Mouse (Mus musculus) CH12F3 (cell line): Measurements from ENCODE around the gene Tepp.

Experiments used
- in situ Hi-C: fragments of 300-500 bp; cut with MboI; formaldehyde crosslinking; loops from 2 replicates; pipeline ENCODE4 v1.14.3; 2020; ENCODE audit warnings: low sequenced_read_pairs

The Tepp gene

DNA sequence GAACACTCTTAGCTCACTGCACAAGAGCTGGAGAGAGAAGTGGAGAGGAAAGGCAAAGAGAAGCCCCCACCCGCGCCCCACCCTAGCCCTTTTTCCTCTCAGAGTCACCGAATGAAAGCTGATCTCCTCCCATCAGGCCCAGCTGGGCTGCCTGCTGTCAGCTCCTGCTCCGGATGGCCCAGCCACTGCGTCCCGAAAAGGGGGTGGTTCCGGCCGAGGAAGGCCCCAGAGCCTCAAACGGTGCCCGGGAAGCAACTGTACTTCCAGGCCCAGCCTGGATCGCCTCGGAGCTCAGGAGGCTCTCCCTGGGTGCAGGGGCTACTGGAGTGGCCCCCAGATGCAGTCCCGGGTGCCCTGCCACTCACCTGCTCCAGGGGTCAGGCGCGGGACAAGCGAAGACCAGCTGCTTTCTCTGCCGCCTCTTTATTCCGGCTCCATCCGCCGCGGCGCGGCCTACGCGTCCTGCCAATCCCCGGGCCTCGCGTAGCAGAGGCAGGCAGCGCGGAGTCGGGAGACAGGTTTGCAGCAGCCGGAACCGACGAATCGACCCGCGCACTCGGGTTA lies 20.9 kb downstream of the Tepp start:
- in situ Hi-C loops = no loop called here

- in situ Hi-C loops = no loop called here
These were observed 21.5 kb downstream of the Tepp start, which contains the start of the genes Zfp319 and Usb1 for GRCm38 (mm10) chr8:95331720-95332436. TSS of gene Zfp319 (minus strand) at chr8:95331950. TSS of gene Usb1 (plus strand) at chr8:95332284.

GRCm38 (mm10) chr8:95332437-95333199 lies 22.3 kb downstream of the Tepp start:
- in situ Hi-C loops = no loop called here

DNA sequence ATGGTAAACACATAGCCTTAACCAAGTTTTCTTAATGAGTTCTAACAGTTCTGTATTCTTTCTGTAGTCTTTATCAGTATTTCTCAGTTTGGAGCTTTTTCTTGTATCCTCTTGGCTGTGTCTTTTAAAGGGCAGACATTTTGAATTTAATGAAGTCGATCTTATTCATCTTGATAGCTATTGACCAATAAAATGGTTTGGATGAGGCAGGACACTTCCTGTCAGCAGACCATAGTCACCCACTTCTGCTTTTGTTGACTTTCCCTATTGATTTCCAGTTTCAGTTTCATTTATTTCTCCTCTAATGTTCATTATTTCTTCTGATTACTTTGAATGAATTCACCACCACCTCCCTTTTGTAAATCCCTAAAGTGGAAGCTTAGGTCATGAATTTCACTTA lies 25.3 kb downstream of the Tepp start:
- in situ Hi-C loops = no loop called here

GRCm38 (mm10) chr8:95336363-95336762 lies 26.0 kb downstream of the Tepp start:
- in situ Hi-C loops = no loop called here

- in situ Hi-C loops = no loop called here
These were observed 31.4 kb downstream of the Tepp start for GRCm38 (mm10) chr8:95341721-95342120.

- in situ Hi-C loops = no loop called here
These were observed 34.3 kb downstream of the Tepp start for GRCm38 (mm10) chr8:95344668-95345067.

GRCm38 (mm10) chr8:95346643-95347545 lies 36.5 kb downstream of the Tepp start:
- in situ Hi-C loops = no loop called here

DNA sequence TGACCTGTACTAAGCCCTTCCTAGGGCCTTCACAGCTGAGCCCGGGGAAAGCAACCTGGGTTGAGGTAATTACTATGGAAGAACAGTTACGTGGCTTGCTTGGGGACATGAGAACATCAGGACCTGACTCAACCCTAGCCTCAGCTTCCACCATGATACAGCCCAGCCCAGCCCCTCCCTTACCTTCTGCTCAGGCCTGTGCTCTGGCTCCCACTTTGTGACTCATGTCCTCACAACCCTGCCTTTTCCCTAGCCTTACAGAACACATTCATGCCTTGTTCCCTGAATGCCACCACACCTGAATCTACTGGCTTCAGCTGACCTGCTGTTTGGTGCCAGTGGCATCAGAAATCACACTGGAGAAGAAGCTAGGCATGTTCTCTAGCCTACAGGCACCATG lies 38.0 kb downstream of the Tepp start:
- in situ Hi-C loops = no loop called here

DNA sequence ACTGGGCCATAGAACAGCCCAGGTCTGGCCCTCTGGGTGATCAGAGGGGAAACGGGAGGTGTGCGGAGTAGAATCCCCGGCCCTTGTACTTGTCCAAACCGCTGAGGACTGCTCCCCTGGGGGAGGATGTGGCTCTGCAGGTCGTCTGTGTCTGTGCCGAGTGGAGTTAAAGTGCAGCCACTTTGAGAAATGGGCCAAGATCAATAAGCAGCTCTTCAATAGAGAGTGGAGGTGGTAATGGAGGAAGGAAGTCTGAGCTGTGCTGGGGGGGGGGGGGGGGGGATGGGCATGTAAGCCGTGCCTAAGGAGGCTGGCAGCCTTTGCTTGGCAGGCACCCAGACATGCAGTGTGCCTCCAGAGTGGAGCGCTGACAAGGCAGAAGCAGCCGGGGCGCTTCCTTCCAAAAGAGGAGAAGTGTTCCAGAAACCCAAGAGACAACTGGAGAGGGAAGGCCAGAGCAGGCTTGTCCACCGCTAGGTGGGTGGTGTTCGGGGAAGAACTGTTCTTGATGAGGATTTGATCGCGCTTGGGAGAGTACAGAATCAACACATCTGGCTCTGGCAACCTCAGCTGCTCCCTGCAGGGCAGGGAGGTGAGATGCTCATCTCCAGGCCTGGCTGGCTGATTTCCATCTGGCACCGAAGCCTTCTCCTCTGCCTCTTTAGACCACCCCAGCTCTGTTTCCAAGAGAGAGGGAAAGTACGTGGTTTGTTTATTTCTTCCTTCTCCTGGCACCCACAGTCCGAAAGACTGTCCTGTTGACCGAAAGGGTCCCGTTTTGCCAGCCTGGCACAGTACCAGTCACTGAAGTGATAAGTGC lies 38.7 kb downstream of the Tepp start:
- in situ Hi-C loops = no loop called here

DNA sequence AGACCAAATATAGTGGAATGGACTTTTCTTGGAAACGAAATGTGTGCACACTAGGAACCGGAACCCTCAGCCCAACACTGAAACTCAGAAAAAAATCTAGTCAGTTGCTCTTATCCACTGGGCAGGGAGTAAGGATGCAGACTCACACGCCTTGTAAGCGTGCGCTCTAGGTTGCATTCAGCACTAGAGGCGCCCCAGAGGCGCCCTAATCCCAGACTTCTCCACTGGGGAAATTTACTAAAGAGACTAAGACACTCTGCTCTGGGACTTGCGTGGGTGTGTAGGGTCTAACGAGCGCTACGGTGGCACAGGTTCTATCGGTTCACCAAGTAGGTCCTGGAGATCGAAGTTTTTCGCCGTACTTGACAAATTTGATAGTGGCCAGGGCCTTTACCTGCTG lies 41.1 kb downstream of the Tepp start:
- in situ Hi-C loops = loop anchor here (5.0 kb wide), 1 partner anchor 86 kb away; no protein-coding TSS in a partner anchor

DNA sequence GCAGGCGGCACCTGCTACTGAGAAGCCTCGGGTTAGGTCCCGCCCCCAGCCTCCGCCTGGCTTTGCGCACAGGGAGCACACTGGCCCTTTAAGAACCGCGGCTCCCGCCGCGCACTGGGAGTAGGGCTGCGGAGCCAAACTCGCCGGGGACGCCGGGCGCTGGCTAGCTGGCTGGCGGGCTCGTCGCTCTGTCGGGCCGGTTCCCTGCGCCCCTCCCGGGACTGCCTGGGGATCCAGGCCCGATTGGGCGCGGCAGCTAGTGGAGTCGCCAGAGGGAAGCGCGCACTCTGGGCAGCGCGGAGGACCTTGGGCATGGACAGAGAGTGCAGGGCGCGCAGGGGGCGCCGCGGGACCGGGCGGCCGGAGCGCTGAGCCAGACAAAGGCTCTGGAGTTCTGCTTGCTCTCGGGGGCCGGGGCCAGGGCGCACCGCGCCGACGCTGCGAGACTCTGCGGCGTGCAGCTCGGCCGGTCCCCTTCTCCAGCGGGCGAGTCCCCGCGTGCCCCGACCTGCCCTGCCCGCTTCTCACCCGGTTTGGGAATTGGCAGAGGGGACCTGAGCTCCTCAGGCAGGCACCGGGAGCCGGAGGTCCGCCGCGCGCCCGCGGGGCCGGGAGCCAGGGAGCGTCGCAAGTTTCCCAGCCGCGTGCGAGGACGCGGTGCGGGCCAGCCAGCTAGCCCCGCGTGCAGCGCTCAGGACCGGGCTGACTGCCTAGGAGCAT lies 41.9 kb downstream of the Tepp start, which contains the start of gene Mmp15:
Gene Mmp15 (plus strand): TSS at position 118 of the 720 bp plus-strand sequence.
- in situ Hi-C loops = loop anchor here (5.0 kb wide), 1 partner anchor 85 kb away; no protein-coding TSS in a partner anchor

DNA sequence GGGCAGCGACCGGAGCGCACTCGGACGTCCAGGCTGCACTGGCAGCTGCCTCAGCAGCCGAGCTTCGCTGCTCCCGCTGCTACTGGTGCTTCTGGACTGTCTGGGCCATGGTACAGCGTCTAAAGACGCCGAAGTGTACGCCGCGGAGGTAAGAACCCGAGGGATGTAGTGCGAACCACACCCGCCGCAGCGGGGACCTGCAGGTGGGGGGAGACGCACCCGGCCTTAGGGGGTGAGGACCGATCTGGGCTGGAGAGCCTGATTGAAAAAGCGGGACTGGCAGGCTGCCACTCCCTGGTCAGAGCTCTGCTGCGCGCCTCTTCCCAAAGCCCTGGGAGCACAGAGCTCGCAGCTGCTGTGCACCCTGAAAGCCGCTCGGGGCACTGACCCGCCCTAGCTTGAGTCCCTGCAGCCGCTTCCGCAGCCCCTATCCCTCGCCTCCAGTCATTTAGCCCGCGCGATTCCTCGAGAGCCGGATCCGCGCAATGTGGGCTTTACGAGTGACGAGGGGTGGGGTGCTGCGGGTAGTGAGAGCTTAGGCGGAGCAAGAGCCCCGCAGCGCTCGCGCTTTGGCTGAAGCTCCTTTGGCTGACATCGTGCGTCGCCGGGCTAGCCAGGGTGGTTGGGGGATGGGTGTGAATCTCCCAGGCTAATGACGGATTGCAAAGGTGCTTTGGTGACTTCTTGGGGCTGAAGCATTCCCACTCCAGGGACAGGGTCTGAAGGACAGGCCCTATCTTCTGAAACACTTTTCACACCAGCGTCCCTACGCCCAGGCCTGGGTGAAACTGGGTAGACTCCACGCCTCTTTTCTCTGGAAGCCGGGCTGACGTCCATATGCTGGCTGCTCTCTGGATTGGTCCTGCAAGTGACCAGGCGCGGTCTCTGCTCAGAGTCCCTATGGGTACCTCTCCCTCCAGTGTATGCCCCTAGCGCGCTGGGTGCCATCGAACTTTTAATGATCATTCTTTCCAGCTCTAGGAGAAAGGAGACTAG lies 42.8 kb downstream of the Tepp start:
- in situ Hi-C loops = loop anchor here (5.0 kb wide), 1 partner anchor 84 kb away; no protein-coding TSS in a partner anchor

GRCm38 (mm10) chr8:95354606-95355005 lies 44.2 kb downstream of the Tepp start:
- in situ Hi-C loops = loop anchor here (5.0 kb wide), 1 partner anchor 83 kb away; no protein-coding TSS in a partner anchor

DNA sequence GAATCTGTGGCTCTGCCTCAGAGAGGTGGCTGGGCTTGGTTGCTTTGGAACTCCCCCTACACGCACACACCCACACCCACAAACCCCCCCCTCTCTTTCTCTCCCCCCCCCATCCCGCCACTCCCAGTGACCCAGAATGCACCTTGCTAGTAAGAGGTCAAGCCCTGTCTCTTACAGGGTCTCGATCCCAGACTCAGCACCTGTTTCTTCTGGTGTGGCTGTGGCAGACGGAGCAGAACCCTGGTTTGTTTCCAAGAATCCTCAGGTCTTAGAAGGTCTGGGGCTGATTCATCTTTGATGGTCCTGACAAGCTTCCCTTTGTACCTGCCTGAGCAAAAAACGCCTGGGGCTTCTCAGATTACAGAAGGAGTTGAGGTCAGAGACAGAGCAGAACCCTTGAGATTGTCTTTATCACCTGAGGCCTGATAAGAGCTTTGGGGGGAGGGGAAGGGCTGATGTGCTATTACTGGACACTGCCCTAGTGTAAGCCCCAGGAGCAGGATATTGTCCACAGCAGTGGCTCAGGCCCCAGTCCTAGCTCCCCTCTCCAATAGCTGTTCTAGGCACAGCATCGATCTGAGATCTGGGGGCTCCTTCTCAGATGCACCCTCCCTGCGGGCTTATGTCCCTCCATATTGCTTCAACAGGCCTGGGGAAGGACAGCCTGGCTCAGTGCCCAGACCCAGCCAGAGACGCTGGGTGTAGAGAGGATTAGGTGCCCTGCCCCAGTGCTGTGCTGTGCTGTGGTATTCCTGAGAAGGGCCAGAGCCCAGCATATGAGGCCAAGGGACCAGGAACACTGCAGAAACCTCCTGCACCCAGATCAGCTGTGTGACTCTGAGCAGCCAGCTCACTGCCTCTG lies 48.4 kb downstream of the Tepp start:
- in situ Hi-C loops = no loop called here

DNA sequence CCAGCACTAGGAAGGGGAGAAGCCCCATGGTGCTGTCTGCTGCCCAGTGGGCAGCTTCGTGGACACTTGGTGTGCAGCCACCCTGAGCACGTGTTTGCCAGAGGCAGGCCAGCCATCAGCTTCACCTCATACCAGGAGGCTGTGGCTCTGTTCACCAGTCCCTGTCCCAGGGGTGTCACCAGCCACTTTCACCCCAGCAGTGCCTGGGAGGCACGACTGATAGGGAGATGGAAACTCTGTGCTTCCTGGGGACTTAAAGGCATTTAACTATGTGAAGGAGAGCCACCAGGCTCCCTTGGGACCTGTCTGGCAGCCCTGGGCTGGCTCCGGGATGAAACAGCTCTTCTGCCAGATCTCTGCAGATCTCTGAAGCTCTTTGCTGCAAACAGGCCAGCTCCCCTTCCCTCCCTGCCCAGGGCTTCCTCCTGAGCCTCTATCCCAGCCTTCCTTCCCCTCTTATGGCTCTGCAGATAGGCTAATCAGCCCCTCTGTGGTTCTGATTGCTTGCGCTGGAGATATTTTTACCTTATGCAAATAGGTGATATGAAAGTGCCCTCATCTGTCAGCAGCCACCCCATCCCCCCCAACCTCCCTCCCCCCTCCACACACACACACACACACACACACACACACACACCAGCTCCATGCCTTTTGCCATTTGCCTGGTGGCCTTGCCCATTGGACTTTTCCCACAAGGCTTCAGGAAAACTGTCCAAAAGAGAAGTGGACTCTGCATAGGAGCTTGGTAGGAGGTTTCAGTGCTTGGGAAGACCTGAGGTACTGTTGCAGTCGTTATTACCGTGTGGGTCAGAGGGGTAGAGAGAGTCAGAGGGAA lies 50.0 kb downstream of the Tepp start:
- in situ Hi-C loops = no loop called here
